Mouse (Mus musculus) kidney, postnatal 10 days (tissue): ENCODE results near the gene Map1lc3a.

Experiments
- DNase-seq: peaks from one replicate; pipeline ENCODE4 v3.0.0; 2021; ENCODE audit warnings: mixed read lengths

Gene Map1lc3a

GRCm38 (mm10) chr2:155287456-155288250, 11.6 kb downstream of the Map1lc3a start:
- DNase-seq, result no peak

GRCm38 (mm10) chr2:155290066-155290465, 14.0 kb downstream of the Map1lc3a start:
- no peak for DNase-seq

- no peak for DNase-seq
Measured at GRCm38 (mm10) chr2:155293382-155293781, 17.3 kb downstream of the Map1lc3a start.

GRCm38 (mm10) chr2:155293946-155294345, 17.8 kb downstream of the Map1lc3a start:
- no peak for DNase-seq

- no peak for DNase-seq
Measured at GRCm38 (mm10) chr2:155295453-155295852, 19.4 kb downstream of the Map1lc3a start.

GRCm38 (mm10) chr2:155299563-155299962, 23.5 kb downstream of the Map1lc3a start:
- no peak for DNase-seq

GRCm38 (mm10) chr2:155308936-155309592, 33.0 kb downstream of the Map1lc3a start:
- peak; percentile 52 for DNase-seq

GRCm38 (mm10) chr2:155313671-155314070, 37.6 kb downstream of the Map1lc3a start:
- DNase-seq, result no peak

GRCm38 (mm10) chr2:155318618-155319017, 42.5 kb downstream of the Map1lc3a start:
- no peak for DNase-seq

GRCm38 (mm10) chr2:155320596-155320995, 44.5 kb downstream of the Map1lc3a start:
- DNase-seq, result peak; percentile 18

- DNase-seq, result no peak
Measured at GRCm38 (mm10) chr2:155326001-155326400, 49.9 kb downstream of the Map1lc3a start.
